Mouse (Mus musculus) limb, embryonic 12.5 days (tissue): ENCODE data around the gene Ucn. TPM values are rescaled to one million over a fixed set of nuclear protein-coding genes. Genes with fewer than 3 reads are reported as not detected.

Experiments
- ATAC-seq: fragments of 200-750 bp; cut with Nextera tagmentation; 2 replicates; pipeline ENCODE4 v1.8.0; 2017; ENCODE audit warnings: low read depth, moderate TSS enrichment; ENCODE audit not compliant: insufficient number of reproducible peaks, insufficient read depth, low FRiP score, low TSS enrichment
- H3K27ac ChIP-seq: fragments of 300-500 bp; sonication (generic); 2 replicates; pipeline ENCODE4 v1.5.1; 2016; ENCODE audit warnings: mild to moderate bottlenecking, moderate library complexity
- H3K27me3 ChIP-seq: fragments of 300-500 bp; sonication (generic); 2 replicates; pipeline ENCODE4 v1.6.1; 2016; ENCODE audit warnings: mild to moderate bottlenecking, moderate library complexity
- H3K36me3 ChIP-seq: fragments of 300-500 bp; sonication (generic); 2 replicates; pipeline ENCODE4 v1.6.1; 2016; ENCODE audit warnings: mild to moderate bottlenecking, moderate library complexity
- H3K4me1 ChIP-seq: fragments of 300-500 bp; sonication (generic); replicated peaks from 2 replicates; pipeline ENCODE4 v1.6.1; 2016
- H3K4me2 ChIP-seq: fragments of 300-500 bp; sonication (generic); 2 replicates; pipeline ENCODE4 v1.6.1; 2016; ENCODE audit warnings: mild to moderate bottlenecking, moderate library complexity
- H3K4me3 ChIP-seq: fragments of 300-500 bp; sonication (generic); replicated peaks from 2 replicates; pipeline ENCODE4 v1.5.1; 2016; ENCODE audit warnings: mild to moderate bottlenecking
- H3K9ac ChIP-seq: fragments of 300-500 bp; sonication (generic); replicated peaks from 2 replicates; pipeline ENCODE4 v1.6.1; 2016; ENCODE audit warnings: mild to moderate bottlenecking, moderate library complexity
- H3K9me3 ChIP-seq: fragments of 300-500 bp; sonication (generic); 2 replicates; pipeline ENCODE4 v1.6.1; 2016; ENCODE audit warnings: mild to moderate bottlenecking, moderate library complexity
- WGBS: fragments of 180-500 bp; shearing (Covaris S2); methylation state at CpG from one replicate; pipeline ENCODE4 v1.1.7; 2016; 5-methylcytosine and 5-hydroxymethylcytosine counted together
- polyA plus RNA-seq: library from polyadenylated mRNA; unstranded; fragments of >200 nt; fragmentation: Nextera tagmentation; extraction: Ambion mirVana; gene quantifications from 2 replicates; pipeline ENCODE4 v1.2.1, GENCODE M21; 2016

The Ucn gene
- polyA plus RNA-seq, 1 experiment from 2014 or later: not detected

- Histone ChIP-seq H3K9ac (no peak within 1 kb of the TSS), H3K4me2 (no peak within 1 kb of the TSS), H3K27ac (no peak within 1 kb of the TSS), H3K4me3 (no peak within 1 kb of the TSS), H3K27me3 (peaks cover 21% of the 10 kb centered on the region), H3K4me1 (no peaks in the 10 kb centered on the region), H3K9me3 (no peaks in the 10 kb centered on the region), H3K36me3 (no peaks in the 10 kb centered on the region)
- 91% methylated on average over 18 of the region's 18 CpGs for WGBS
- no peak for ATAC-seq
Measured at GRCm38 (mm10) chr5:31108000-31108490, 30.6 kb downstream of the Ucn start, which contains the start of gene Slc30a3. Gene Slc30a3, minus strand, starts transcription at chr5:31108237.

GRCm38 (mm10) chr5:31105814-31106335 is 32.8 kb downstream of the Ucn start, which contains the start of gene Dnajc5g:
Gene Dnajc5g, plus strand, starts transcription at chr5:31106285.
- no peaks in the 10 kb centered on the region for H3K4me1 ChIP-seq
- no peaks in the 10 kb centered on the region for H3K36me3 ChIP-seq
- no peak for ATAC-seq
- H3K4me3 ChIP-seq: no peak within 1 kb of the TSS
- no peaks in the 10 kb centered on the region for H3K9me3 ChIP-seq
- H3K27ac ChIP-seq: no peak within 1 kb of the TSS
- no peak within 1 kb of the TSS for H3K9ac ChIP-seq
- WGBS: 80% methylated on average over 9 of the region's 9 CpGs
- H3K27me3 ChIP-seq: peaks cover 21% of the 10 kb centered on the region
- H3K4me2 ChIP-seq: no peak within 1 kb of the TSS

GRCm38 (mm10) chr5:31095711-31096480 is 42.7 kb downstream of the Ucn start:
- ATAC-seq: no peak
- no peak overlapping the region for H3K27ac ChIP-seq
- 20% methylated on average over 11 of the region's 11 CpGs for WGBS
- no peaks in the 10 kb centered on the region for H3K36me3 ChIP-seq
- peaks cover 30% of the 10 kb centered on the region for H3K4me1 ChIP-seq
- no peaks in the 10 kb centered on the region for H3K9me3 ChIP-seq
- H3K4me2 ChIP-seq: peak overlapping the region; percentile 69
- peak overlapping the region; percentile 26; the same call in 1 of the 2 replicates for H3K4me3 ChIP-seq
- H3K9ac ChIP-seq: no peak overlapping the region
- peaks cover 92% of the 10 kb centered on the region for H3K27me3 ChIP-seq

- peaks cover 98% of the 10 kb centered on the region for H3K27me3 ChIP-seq
- H3K9me3 ChIP-seq: no peaks in the 10 kb centered on the region
- ATAC-seq: no peak
- H3K4me3 ChIP-seq: peak overlapping the region; percentile 26
- H3K9ac ChIP-seq: no peak overlapping the region
- whole genome bisulfite sequencing: under 1% methylated on average over 59 of the region's 59 CpGs
- peaks cover 30% of the 10 kb centered on the region for H3K4me1 ChIP-seq
- no peaks in the 10 kb centered on the region for H3K36me3 ChIP-seq
- H3K4me2 ChIP-seq: peak overlapping the region; percentile 69
- H3K27ac ChIP-seq: no peak overlapping the region
Measured at GRCm38 (mm10) chr5:31094799-31095691, 43.6 kb downstream of the Ucn start.

GRCm38 (mm10) chr5:31094100-31094798 is 44.4 kb downstream of the Ucn start:
- 3% methylated on average over 28 of the region's 29 CpGs for WGBS
- Histone ChIP-seq H3K27me3 (peaks cover 99% of the 10 kb centered on the region), H3K9me3 (no peaks in the 10 kb centered on the region), H3K9ac (no peak overlapping the region), H3K27ac (no peak overlapping the region), H3K4me3 (peak overlapping the region; percentile 26), H3K4me2 (peak overlapping the region; percentile 69), H3K4me1 (peaks cover 30% of the 10 kb centered on the region), H3K36me3 (no peaks in the 10 kb centered on the region)
- ATAC-seq: no peak

- Histone ChIP-seq H3K27ac (no peak overlapping the region), H3K4me3 (peak overlapping the region; percentile 43), H3K4me2 (peak overlapping the region; percentile 69), H3K9ac (peak overlapping the region; percentile 52), H3K27me3 (peaks cover 100% of the 10 kb centered on the region), H3K9me3 (no peaks in the 10 kb centered on the region), H3K4me1 (peaks cover 30% of the 10 kb centered on the region), H3K36me3 (no peaks in the 10 kb centered on the region)
- under 1% methylated on average over 54 of the region's 54 CpGs for WGBS
- ATAC-seq: peak; percentile 33
Measured at GRCm38 (mm10) chr5:31093151-31094041, 45.2 kb downstream of the Ucn start.

GRCm38 (mm10) chr5:31092231-31092975 is 46.2 kb downstream of the Ucn start:
- no peak overlapping the region for H3K27ac ChIP-seq
- 3% methylated on average over 52 of the region's 53 CpGs for WGBS
- H3K9ac ChIP-seq: peak overlapping the region; percentile 52

More at GRCm38 (mm10) chr5:31092231-31092975, 46.2 kb downstream of the Ucn start:
- Histone ChIP-seq H3K4me2 (peak overlapping the region; percentile 69), H3K27me3 (peaks cover 100% of the 10 kb centered on the region), H3K4me3 (peak overlapping the region; percentile 43), H3K4me1 (peaks cover 30% of the 10 kb centered on the region), H3K36me3 (no peaks in the 10 kb centered on the region), H3K9me3 (no peaks in the 10 kb centered on the region)
- ATAC-seq: no peak
